Comparison of ENCODE assay signal across 27 mouse cellular contexts in the genomic region with DNA sequence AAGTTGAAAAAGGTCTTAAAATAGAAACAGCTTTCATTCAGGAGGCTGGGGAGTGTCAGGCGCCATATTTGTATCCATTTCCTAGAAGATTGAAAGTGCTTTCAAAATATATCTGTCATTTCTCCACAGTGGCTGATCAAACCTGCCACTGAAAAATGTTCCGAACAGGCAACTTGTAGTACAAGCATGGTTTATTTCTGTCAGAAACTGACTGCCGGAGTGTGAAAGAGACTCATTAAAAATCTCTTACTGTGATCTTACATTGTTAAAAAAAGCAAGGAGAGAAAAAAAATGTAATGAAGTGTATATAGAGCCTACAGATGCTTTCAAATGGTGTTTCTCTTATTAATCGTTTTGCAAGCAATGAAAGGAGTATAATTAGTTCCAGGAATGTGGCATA.
"Had no signal": no experiment of that assay in that cellular context is flagged by ENCODE, and none has a peak within 500 bp of the region (broad histone marks: within the 10 kb centered on the region; RNA-seq: fewer than 3 reads in every experiment).

No protein-coding gene starts in this region.

- H3K4me1 ChIP-seq: intestine, embryonic 15.5 days; limb, embryonic 13.5 days; limb, embryonic 15.5 days; liver, embryonic 12.5 days had no signal

- H3K9ac ChIP-seq: heart, embryonic 13.5 days; heart, embryonic 15.5 days; hindbrain, embryonic 13.5 days; hindbrain, embryonic 15.5 days; intestine, embryonic 15.5 days; limb, embryonic 13.5 days; limb, embryonic 15.5 days; liver, embryonic 12.5 days; liver, embryonic 14.5 days had no signal

- H3K36me3 ChIP-seq: intestine, embryonic 15.5 days; liver, embryonic 12.5 days had no signal

- H3K27ac ChIP-seq: heart, adult 2 months; heart, embryonic 13.5 days; heart, embryonic 15.5 days; hindbrain, embryonic 13.5 days; hindbrain, embryonic 15.5 days; hindbrain, postnatal 0 days; intestine, embryonic 15.5 days; layer of hippocampus, adult 2 months; limb, embryonic 13.5 days; limb, embryonic 15.5 days; liver, embryonic 12.5 days; liver, embryonic 14.5 days had no signal

- H3K27me3 ChIP-seq: heart, embryonic 13.5 days; heart, embryonic 15.5 days; hindbrain, embryonic 13.5 days; hindbrain, embryonic 15.5 days; intestine, embryonic 15.5 days; limb, embryonic 13.5 days; limb, embryonic 15.5 days; liver, embryonic 12.5 days had no signal

- ATAC-seq: hindbrain, postnatal 0 days; inflammation-experienced regulatory T-cells, adult 6 months; intestine, embryonic 15.5 days; intestine, postnatal 0 days; liver, embryonic 12.5 days had no signal

- H3K9me3 ChIP-seq: heart, embryonic 15.5 days; hindbrain, embryonic 13.5 days; hindbrain, embryonic 15.5 days; intestine, embryonic 15.5 days; limb, embryonic 13.5 days; limb, embryonic 15.5 days; liver, embryonic 12.5 days had no signal

- H3K4me2 ChIP-seq: heart, embryonic 11.5 days; heart, embryonic 13.5 days; heart, embryonic 15.5 days; hindbrain, embryonic 13.5 days; hindbrain, embryonic 15.5 days; intestine, embryonic 15.5 days; limb, embryonic 13.5 days; limb, embryonic 15.5 days; liver, embryonic 12.5 days had no signal

- H3K4me3 ChIP-seq: heart, adult 2 months; heart, embryonic 13.5 days; heart, embryonic 15.5 days; hindbrain, embryonic 13.5 days; hindbrain, embryonic 15.5 days; intestine, embryonic 15.5 days; layer of hippocampus, adult 2 months; left cerebral cortex, adult 2 months; limb, embryonic 13.5 days; limb, embryonic 15.5 days; liver, embryonic 12.5 days had no signal

- DNase-seq: gastrocnemius, postnatal 14 days; gastrocnemius, postnatal 36 days; heart, adult 11 months; heart, adult 2 months; heart, postnatal 14 days; heart, postnatal 36 days; kidney, adult 18-20 months; kidney, adult 8-10 months; kidney, postnatal 10 days; kidney, postnatal 25 days; kidney, postnatal 4 days; left cerebral cortex, postnatal 4 days had no signal
